Mouse (Mus musculus) neural tube, embryonic 15.5 days (tissue): ENCODE measurements around the gene Cttnbp2nl. TPM values are rescaled to one million over a fixed set of nuclear protein-coding genes. Genes with fewer than 3 reads are reported as not detected.
A peak's percentile ranks its signal among the peaks of the same experiment; 100 is the strongest.

Experiments used
- ATAC-seq: fragments of 200-750 bp; cut with Nextera tagmentation; 2 replicates; pipeline ENCODE4 v1.8.0; 2017; ENCODE audit warnings: mild to moderate bottlenecking, moderate TSS enrichment, moderate library complexity; ENCODE audit not compliant: low FRiP score
- H3K27ac ChIP-seq: fragments of 300-500 bp; sonication (generic); replicated peaks from 2 replicates; pipeline ENCODE4 v1.5.1; 2015; ENCODE audit warnings: mild to moderate bottlenecking, inconsistent platforms
- H3K27me3 ChIP-seq: fragments of 300-500 bp; sonication (generic); replicated peaks from 2 replicates; pipeline ENCODE4 v1.6.1; 2015; ENCODE audit warnings: inconsistent platforms
- H3K36me3 ChIP-seq: fragments of 300-500 bp; sonication (generic); 2 replicates; pipeline ENCODE4 v1.6.1; 2015; ENCODE audit warnings: inconsistent platforms
- H3K4me1 ChIP-seq: fragments of 300-500 bp; sonication (generic); 2 replicates; pipeline ENCODE4 v1.6.1; 2015; ENCODE audit warnings: inconsistent platforms
- H3K4me2 ChIP-seq: fragments of 300-500 bp; sonication (generic); 2 replicates; pipeline ENCODE4 v1.6.1; 2015; ENCODE audit warnings: inconsistent platforms, mild to moderate bottlenecking, moderate library complexity
- H3K4me3 ChIP-seq: fragments of 300-500 bp; sonication (generic); replicated peaks from 2 replicates; pipeline ENCODE4 v1.5.1; 2015; ENCODE audit warnings: mild to moderate bottlenecking, inconsistent platforms
- H3K9ac ChIP-seq: fragments of 300-500 bp; sonication (generic); replicated peaks from 2 replicates; pipeline ENCODE4 v1.6.1; 2015; ENCODE audit warnings: mild to moderate bottlenecking, inconsistent platforms
- H3K9me3 ChIP-seq: fragments of 300-500 bp; sonication (generic); replicated peaks from 2 replicates; pipeline ENCODE4 v1.6.1; 2016; ENCODE audit warnings: inconsistent platforms
- WGBS: fragments of 180-500 bp; shearing (Covaris S2); methylation state at CpG from one replicate; pipeline ENCODE4 v1.1.7; 2015; ENCODE audit warnings: mixed read lengths; 5-methylcytosine and 5-hydroxymethylcytosine counted together
- polyA plus RNA-seq: library from polyadenylated mRNA; unstranded; fragments of >200 nt; fragmentation: Nextera tagmentation; extraction: Ambion mirVana; gene quantifications from 2 replicates; pipeline ENCODE4 v1.2.1, GENCODE M21; 2015

The Cttnbp2nl gene
- polyA plus RNA-seq, 1 experiment from 2014 or later, result 38.8 TPM

GRCm38 (mm10) chr3:105055666-105056065 is 2.7 kb upstream of the Cttnbp2nl start:
- WGBS, result 77% methylated on average over 4 of the region's 4 CpGs
- no peak overlapping the region for H3K9ac ChIP-seq

GRCm38 (mm10) chr3:105054952-105055351 is 2.0 kb upstream of the Cttnbp2nl start:
- Histone ChIP-seq H3K9ac (no peak overlapping the region), H3K27me3 (peaks cover 8% of the 10 kb centered on the region; the same call in 1 of the 2 replicates), H3K4me1 (peaks cover 32% of the 10 kb centered on the region), H3K36me3 (no peaks in the 10 kb centered on the region), H3K4me3 (no peak overlapping the region), H3K4me2 (no peak overlapping the region), H3K9me3 (no peaks in the 10 kb centered on the region), H3K27ac (peak overlapping the region; percentile 60; the same call in 1 of the 2 replicates)
- no peak for ATAC-seq
- WGBS, result 79% methylated on average over 7 of the region's 7 CpGs

More at GRCm38 (mm10) chr3:105055666-105056065, 2.7 kb upstream of the Cttnbp2nl start:
- Histone ChIP-seq H3K27me3 (peaks cover 14% of the 10 kb centered on the region), H3K4me2 (no peak overlapping the region), H3K36me3 (no peaks in the 10 kb centered on the region), H3K4me3 (no peak overlapping the region), H3K9me3 (no peaks in the 10 kb centered on the region), H3K4me1 (peaks cover 27% of the 10 kb centered on the region), H3K27ac (0 out of 2 replicates have a peak overlapping the region, but pooled peaks have one; percentile 1)
- ATAC-seq, result no peak

- Histone ChIP-seq H3K4me2 (peak overlapping the region; percentile 77), H3K27me3 (no peaks in the 10 kb centered on the region), H3K27ac (peak overlapping the region; percentile 76), H3K9me3 (no peaks in the 10 kb centered on the region), H3K36me3 (no peaks in the 10 kb centered on the region), H3K9ac (peak overlapping the region; percentile 56), H3K4me1 (peaks cover 38% of the 10 kb centered on the region), H3K4me3 (peak overlapping the region; percentile 91)
- no peak for ATAC-seq
- WGBS, result 76% methylated on average over 4 of the region's 4 CpGs
Observed at GRCm38 (mm10) chr3:105053698-105054001, 704 bp upstream of the Cttnbp2nl start.

DNA sequence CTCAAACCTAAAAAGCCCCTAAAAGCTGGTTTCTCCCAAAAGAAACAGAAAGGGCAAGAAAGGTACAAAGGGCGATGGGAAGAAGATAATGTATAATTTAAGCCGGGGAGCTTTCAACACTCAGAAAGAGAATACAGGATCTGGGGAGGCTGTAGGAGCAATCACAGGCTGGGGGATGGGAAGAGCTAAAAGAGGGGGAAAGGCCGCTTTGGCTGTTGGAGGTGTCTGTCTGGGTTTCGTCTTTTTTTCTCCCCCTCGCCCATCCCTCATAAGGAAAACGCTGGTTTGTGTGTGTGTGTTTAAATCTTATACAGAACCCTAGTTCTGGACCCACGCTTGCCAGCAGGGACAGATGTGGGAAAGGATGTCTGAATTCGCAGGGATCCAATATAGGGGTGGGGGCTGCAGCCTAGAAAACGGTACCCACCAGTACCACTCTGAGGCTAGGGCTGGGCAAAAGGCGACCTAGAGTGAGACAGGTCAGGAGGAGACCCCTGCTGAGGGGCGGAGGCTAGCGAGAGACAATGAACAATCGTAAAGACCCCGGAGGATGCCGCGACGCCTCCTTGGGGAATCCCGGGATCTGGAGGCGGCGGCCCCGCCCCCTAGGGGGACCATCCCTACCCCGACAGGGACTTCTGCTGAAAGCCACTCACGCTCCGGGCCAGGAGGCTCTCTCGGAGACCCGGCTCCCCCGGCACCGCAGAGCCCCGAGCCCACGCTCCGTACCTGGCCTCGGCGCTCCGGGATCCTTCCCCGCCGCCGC is 592 bp downstream of the Cttnbp2nl start:
- WGBS, result under 1% methylated on average over 35 of the region's 37 CpGs
- peak overlapping the region; percentile 91 for H3K4me3 ChIP-seq
- H3K4me1 ChIP-seq, result peaks cover 46% of the 10 kb centered on the region
- no peaks in the 10 kb centered on the region for H3K9me3 ChIP-seq
- ATAC-seq, result peak; percentile 65
- peak overlapping the region; percentile 95 for H3K27ac ChIP-seq
- H3K36me3 ChIP-seq, result no peaks in the 10 kb centered on the region
- H3K27me3 ChIP-seq, result no peaks in the 10 kb centered on the region
- peak overlapping the region; percentile 61 for H3K4me2 ChIP-seq
- H3K9ac ChIP-seq, result peak overlapping the region; percentile 96

DNA sequence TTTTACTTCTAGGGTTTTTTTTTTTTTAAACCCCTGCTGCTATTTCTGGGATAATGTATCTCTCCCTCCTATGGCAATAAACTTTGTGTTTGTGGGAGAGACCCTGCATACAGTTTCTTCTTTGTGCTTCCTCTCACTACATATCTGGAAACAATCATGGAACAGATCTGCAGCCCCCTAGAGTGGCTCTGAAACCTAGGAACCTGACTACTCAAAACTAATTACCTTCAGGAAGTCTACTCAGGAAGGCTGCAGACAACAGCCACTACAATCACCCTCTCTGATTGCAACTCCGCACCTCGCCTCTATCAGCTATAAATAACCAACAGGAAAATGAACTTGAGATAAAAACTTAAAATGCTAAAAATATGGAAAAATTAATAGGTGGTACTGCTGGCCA is 1.8 kb downstream of the Cttnbp2nl start:
- Histone ChIP-seq H3K4me2 (peak overlapping the region; percentile 61), H3K36me3 (no peaks in the 10 kb centered on the region), H3K27me3 (no peaks in the 10 kb centered on the region), H3K4me3 (peak overlapping the region; percentile 91), H3K27ac (no peak overlapping the region), H3K9ac (peak overlapping the region; percentile 96), H3K4me1 (peaks cover 53% of the 10 kb centered on the region), H3K9me3 (no peaks in the 10 kb centered on the region)
- ATAC-seq, result no peak
- WGBS, result 55% methylated on average over 2 of the region's 2 CpGs

DNA sequence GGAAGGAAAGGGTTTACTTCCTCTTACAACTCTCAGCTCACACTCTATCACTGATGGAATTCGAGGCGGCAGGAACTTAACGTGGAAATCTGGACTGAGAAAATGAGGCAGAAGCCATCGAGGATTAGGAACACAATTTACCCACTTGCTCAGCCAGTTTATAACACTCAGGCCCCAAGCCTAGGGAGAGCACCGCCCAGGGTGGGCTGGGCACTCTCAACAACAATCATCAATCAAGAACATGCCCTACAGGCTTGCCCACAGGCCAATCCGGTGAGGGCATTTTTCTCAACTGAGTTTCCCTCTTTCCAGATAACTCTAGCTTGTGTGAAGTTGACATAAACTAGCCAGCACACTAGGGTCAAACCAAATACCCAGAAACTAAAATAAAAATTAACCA is 3.1 kb downstream of the Cttnbp2nl start:
- Histone ChIP-seq H3K9ac (no peak overlapping the region), H3K4me2 (peak overlapping the region; percentile 25), H3K4me1 (peaks cover 63% of the 10 kb centered on the region), H3K27ac (no peak overlapping the region), H3K36me3 (no peaks in the 10 kb centered on the region), H3K27me3 (no peaks in the 10 kb centered on the region), H3K4me3 (no peak overlapping the region), H3K9me3 (no peaks in the 10 kb centered on the region)
- ATAC-seq, result no peak
- 84% methylated on average over 6 of the region's 6 CpGs for WGBS

DNA sequence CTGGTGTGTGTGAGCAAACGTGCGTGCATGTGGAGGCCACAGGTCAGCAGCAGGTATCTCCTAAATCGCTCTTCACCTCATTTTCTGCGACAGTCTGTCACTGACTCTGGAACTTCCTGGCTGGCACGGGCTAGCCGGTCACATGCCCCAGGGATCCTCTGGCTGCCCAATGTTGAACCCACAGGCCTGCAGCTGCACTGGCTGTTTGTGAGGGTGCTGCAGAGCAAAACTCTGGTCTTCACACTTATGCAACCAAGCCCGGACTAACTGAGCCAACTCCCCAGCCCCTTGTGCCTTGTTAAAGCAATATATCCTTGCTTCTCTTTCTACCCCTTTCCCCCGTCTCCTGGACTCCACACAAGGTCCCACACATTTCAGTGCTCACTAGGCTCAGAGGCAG is 5.3 kb downstream of the Cttnbp2nl start:
- H3K4me1 ChIP-seq, result peaks cover 72% of the 10 kb centered on the region
- H3K9ac ChIP-seq, result no peak overlapping the region
- H3K27ac ChIP-seq, result no peak overlapping the region
- H3K9me3 ChIP-seq, result no peaks in the 10 kb centered on the region
- no peaks in the 10 kb centered on the region for H3K27me3 ChIP-seq
- no peak overlapping the region for H3K4me2 ChIP-seq
- no peak for ATAC-seq
- WGBS, result 76% methylated on average over 8 of the region's 8 CpGs
- no peaks in the 10 kb centered on the region for H3K36me3 ChIP-seq
- no peak overlapping the region for H3K4me3 ChIP-seq

- Histone ChIP-seq H3K27me3 (no peaks in the 10 kb centered on the region), H3K9me3 (no peaks in the 10 kb centered on the region), H3K4me1 (peaks cover 75% of the 10 kb centered on the region), H3K36me3 (no peaks in the 10 kb centered on the region), H3K9ac (no peak overlapping the region), H3K4me2 (no peak overlapping the region), H3K4me3 (no peak overlapping the region), H3K27ac (no peak overlapping the region)
- ATAC-seq, result no peak
- 79% methylated on average over 5 of the region's 5 CpGs for WGBS
Observed at GRCm38 (mm10) chr3:105046870-105047269, 6.1 kb downstream of the Cttnbp2nl start.

- no peak for ATAC-seq
- H3K36me3 ChIP-seq, result no peaks in the 10 kb centered on the region
- WGBS, result 89% methylated on average over 5 of the region's 5 CpGs
- no peaks in the 10 kb centered on the region for H3K9me3 ChIP-seq
- no peak overlapping the region for H3K4me3 ChIP-seq
- no peak overlapping the region for H3K4me2 ChIP-seq
- H3K27ac ChIP-seq, result no peak overlapping the region
- H3K4me1 ChIP-seq, result peaks cover 57% of the 10 kb centered on the region
- H3K27me3 ChIP-seq, result no peaks in the 10 kb centered on the region
- H3K9ac ChIP-seq, result no peak overlapping the region
Observed at GRCm38 (mm10) chr3:105043746-105044145, 9.2 kb downstream of the Cttnbp2nl start.

GRCm38 (mm10) chr3:105040983-105041625 is 11.8 kb downstream of the Cttnbp2nl start:
- no peak for ATAC-seq
- H3K27me3 ChIP-seq, result no peaks in the 10 kb centered on the region
- WGBS, result 94% methylated on average over 9 of the region's 9 CpGs
- H3K27ac ChIP-seq, result no peak overlapping the region
- H3K4me2 ChIP-seq, result no peak overlapping the region
- H3K4me3 ChIP-seq, result no peak overlapping the region
- H3K9me3 ChIP-seq, result no peaks in the 10 kb centered on the region
- H3K36me3 ChIP-seq, result peaks cover 21% of the 10 kb centered on the region
- no peak overlapping the region for H3K9ac ChIP-seq
- H3K4me1 ChIP-seq, result peaks cover 36% of the 10 kb centered on the region

DNA sequence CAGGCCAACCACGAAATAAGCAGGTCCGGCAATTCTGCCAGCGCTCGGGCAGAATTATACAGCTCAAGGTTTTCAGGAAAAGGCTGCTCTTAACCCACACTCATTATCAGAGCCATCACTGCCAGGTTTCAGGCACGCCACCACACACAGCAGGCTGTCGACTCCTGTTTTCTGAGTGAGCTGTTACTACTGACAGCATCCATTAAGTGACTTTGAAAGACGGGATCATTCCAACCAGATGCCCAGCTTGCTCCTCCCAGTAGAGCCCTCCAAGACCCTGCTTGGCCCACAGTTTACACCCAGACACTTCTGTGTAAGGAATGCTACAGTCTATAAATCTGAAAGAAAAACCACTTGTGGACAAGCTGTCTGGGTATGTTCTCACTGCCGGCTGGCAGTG is 12.9 kb downstream of the Cttnbp2nl start:
- Histone ChIP-seq H3K27me3 (no peaks in the 10 kb centered on the region), H3K4me3 (no peak overlapping the region), H3K4me2 (no peak overlapping the region), H3K9ac (no peak overlapping the region), H3K4me1 (peaks cover 28% of the 10 kb centered on the region), H3K27ac (0 out of 2 replicates have a peak overlapping the region, but pooled peaks have one; percentile 8), H3K9me3 (no peaks in the 10 kb centered on the region), H3K36me3 (peaks cover 32% of the 10 kb centered on the region)
- WGBS, result 35% methylated on average over 8 of the region's 8 CpGs
- 0 out of 2 replicates have a peak, but pooled peaks have one; percentile 13 for ATAC-seq

DNA sequence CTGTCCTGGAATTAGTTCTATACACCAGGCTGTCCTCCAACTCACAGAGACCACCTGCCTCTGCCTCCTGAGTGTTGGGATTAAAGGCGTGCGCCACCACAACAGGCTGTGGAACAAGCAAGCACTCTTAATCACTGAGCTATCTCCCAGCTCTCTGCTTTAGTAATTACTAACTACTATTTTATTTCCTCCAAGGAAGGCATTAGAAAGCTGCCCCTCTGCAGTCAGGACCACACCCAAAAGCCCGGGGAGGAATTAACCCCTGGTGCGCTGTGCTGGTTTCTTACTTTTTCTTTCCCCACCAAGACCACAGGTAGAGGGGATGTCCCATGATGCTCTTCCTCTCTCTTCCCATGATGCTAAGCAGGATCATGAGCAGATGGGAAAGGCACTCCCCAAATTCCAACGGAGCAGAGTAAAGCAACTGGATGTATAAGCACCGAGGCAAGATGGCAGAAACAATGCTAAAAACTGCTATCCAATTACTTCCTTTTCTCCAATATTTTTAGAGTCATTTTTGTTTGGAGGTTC is 15.6 kb downstream of the Cttnbp2nl start:
- no peaks in the 10 kb centered on the region for H3K27me3 ChIP-seq
- H3K4me2 ChIP-seq, result no peak overlapping the region
- H3K4me1 ChIP-seq, result peaks cover 10% of the 10 kb centered on the region
- H3K9me3 ChIP-seq, result no peaks in the 10 kb centered on the region
- no peak overlapping the region for H3K9ac ChIP-seq
- 91% methylated on average over 6 of the region's 6 CpGs for WGBS
- H3K4me3 ChIP-seq, result no peak overlapping the region
- no peak overlapping the region for H3K27ac ChIP-seq
- peaks cover 58% of the 10 kb centered on the region for H3K36me3 ChIP-seq
- no peak for ATAC-seq
